Mouse (Mus musculus): ENCODE results near the gene Xylt1. TPM values are rescaled to one million over a fixed set of nuclear protein-coding genes. Genes with fewer than 3 reads are reported as not detected.

Gene Xylt1
- polyA plus RNA-seq, 1 experiment from 2014 or later = 2.6 TPM

DNA sequence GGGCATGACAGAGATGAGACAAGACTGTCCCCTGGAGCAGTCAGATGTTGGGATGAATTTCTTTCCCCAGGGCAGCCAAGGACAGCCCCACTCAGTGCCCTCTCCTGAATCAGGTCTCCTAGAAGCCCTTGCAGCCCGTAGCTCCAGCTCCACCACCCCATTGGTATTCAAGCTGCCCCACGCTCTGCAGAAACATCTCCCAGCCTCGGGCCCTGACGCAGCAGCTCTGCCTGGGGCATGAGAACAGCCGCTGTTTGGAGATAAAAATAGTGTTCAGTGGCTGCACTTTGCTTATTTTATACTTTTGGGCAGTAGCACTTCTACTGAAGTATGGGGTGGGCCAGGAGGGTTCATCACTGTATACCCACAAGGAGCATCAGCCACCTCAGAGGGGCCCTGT is 144.9 kb downstream of the Xylt1 start:
- H3K9me3 ChIP-seq (ENCODE audit: control insufficient read depth, low read length) = no peaks in the 10 kb centered on the region
- no peaks in the 10 kb centered on the region for H3K27me3 ChIP-seq (replicated peaks; ENCODE audit: control insufficient read depth, insufficient read depth, low read length)
- H3K36me3 ChIP-seq (ENCODE audit: control insufficient read depth, insufficient read depth) = no peaks in the 10 kb centered on the region
- over 99% methylated on average over 5 of the region's 5 CpGs for WGBS
- H3K4me1 ChIP-seq (replicated peaks; ENCODE audit: control insufficient read depth, insufficient read depth, low read length) = peaks cover 9% of the 10 kb centered on the region
- no peak overlapping the region for H3K4me3 ChIP-seq (replicated peaks; ENCODE audit: low read length)
- no peak overlapping the region for H3K4me2 ChIP-seq (ENCODE audit: low read length)
- no peak overlapping the region for H3K27ac ChIP-seq (ENCODE audit: low read length)
- H3K9ac ChIP-seq (replicated peaks; ENCODE audit: low read depth, low read length) = no peak overlapping the region
- ATAC-seq = no peak

GRCm38 (mm10) chr7:117526570-117526969 is 145.8 kb downstream of the Xylt1 start:
- Histone ChIP-seq H3K27me3 (replicated peaks; ENCODE audit: control insufficient read depth, insufficient read depth, low read length) (no peaks in the 10 kb centered on the region), H3K9ac (replicated peaks; ENCODE audit: low read depth, low read length) (no peak overlapping the region), H3K9me3 (ENCODE audit: control insufficient read depth, low read length) (no peaks in the 10 kb centered on the region), H3K4me2 (ENCODE audit: low read length) (no peak overlapping the region), H3K4me1 (replicated peaks; ENCODE audit: control insufficient read depth, insufficient read depth, low read length) (peaks cover 9% of the 10 kb centered on the region), H3K27ac (ENCODE audit: low read length) (no peak overlapping the region), H3K36me3 (ENCODE audit: control insufficient read depth, insufficient read depth) (no peaks in the 10 kb centered on the region), H3K4me3 (replicated peaks; ENCODE audit: low read length) (no peak overlapping the region)
- 92% methylated on average over 3 of the region's 3 CpGs for WGBS
- ATAC-seq = no peak

DNA sequence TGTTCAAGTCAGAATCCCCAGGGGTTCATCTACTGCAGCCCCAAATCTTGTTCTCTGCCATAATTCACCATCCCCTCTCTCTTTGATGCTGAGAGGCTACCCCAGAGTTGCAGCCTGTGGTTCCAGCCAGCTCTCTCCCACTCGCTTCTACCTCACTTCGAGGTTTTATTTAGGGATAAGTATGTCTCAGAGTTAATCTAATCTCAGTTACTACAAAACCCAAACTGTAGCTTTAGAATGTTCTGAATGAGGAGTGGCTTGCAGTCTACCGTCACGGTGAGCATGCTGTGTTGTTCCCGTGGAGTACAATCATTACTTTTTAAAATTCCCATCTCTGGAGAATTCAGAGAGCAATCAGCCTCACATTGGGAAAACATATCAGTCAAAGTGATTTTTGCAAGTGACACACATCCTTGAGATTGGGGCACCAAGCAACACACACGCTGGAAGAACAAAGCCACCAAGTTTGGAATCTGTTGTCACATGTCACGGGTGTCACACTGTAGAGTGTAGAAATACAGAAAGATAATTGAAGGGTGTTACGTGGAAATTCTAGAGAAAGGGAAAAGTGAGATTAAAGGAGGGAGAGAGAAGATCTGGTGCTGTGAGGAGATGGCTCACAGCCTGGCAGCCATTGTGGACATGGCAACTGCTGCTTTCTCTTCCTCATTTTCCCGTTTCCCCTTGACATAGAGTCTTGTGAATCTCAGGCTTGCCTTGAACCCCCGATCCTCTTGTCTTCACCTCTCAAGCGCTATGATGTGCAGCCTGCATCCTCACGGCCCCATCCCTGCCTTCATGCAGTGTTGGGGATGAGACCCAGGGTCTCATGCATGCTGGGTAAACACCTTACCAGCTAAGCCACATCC is 149.2 kb downstream of the Xylt1 start:
- Histone ChIP-seq H3K4me1 (replicated peaks; ENCODE audit: control insufficient read depth, insufficient read depth, low read length) (no peaks in the 10 kb centered on the region; the same call in 1 of the 2 replicates), H3K4me3 (replicated peaks; ENCODE audit: low read length) (no peak overlapping the region), H3K36me3 (ENCODE audit: control insufficient read depth, insufficient read depth) (no peaks in the 10 kb centered on the region), H3K27ac (ENCODE audit: low read length) (no peak overlapping the region), H3K9ac (replicated peaks; ENCODE audit: low read depth, low read length) (no peak overlapping the region), H3K4me2 (ENCODE audit: low read length) (no peak overlapping the region), H3K27me3 (replicated peaks; ENCODE audit: control insufficient read depth, insufficient read depth, low read length) (no peaks in the 10 kb centered on the region), H3K9me3 (ENCODE audit: control insufficient read depth, low read length) (no peaks in the 10 kb centered on the region)
- peak; percentile 66 for ATAC-seq
- 55% methylated on average over 12 of the region's 12 CpGs for WGBS

DNA sequence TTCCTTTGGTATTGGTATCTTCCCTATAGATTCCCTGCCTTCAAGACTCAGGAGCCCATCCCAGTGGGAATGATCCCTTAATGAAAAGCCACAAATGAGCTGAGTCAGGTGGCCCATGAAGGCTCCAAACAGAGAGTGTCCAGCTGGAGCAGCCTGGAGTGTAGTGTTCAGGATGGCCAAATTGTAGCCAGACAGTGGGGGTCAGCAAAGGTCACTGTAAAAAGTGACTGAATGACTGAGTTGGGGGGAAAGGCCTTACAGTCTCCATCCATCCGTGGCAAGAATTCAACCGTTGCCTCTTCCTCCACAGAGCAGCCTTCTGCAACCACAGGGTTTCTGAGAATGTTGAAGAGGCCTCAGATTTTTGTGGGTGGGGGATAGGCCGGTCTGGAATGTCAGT is 151.9 kb downstream of the Xylt1 start:
- peaks cover 5% of the 10 kb centered on the region; the same call in 1 of the 2 replicates for H3K4me1 ChIP-seq (replicated peaks; ENCODE audit: control insufficient read depth, insufficient read depth, low read length)
- no peak overlapping the region for H3K9ac ChIP-seq (replicated peaks; ENCODE audit: low read depth, low read length)
- no peaks in the 10 kb centered on the region for H3K27me3 ChIP-seq (replicated peaks; ENCODE audit: control insufficient read depth, insufficient read depth, low read length)
- H3K4me2 ChIP-seq (ENCODE audit: low read length) = no peak overlapping the region
- no peaks in the 10 kb centered on the region for H3K36me3 ChIP-seq (ENCODE audit: control insufficient read depth, insufficient read depth)
- no peaks in the 10 kb centered on the region for H3K9me3 ChIP-seq (ENCODE audit: control insufficient read depth, low read length)
- no peak for ATAC-seq
- WGBS = 77% methylated on average over 3 of the region's 3 CpGs
- no peak overlapping the region for H3K27ac ChIP-seq (ENCODE audit: low read length)
- H3K4me3 ChIP-seq (replicated peaks; ENCODE audit: low read length) = no peak overlapping the region

GRCm38 (mm10) chr7:117533164-117533563 is 152.4 kb downstream of the Xylt1 start:
- peaks cover 5% of the 10 kb centered on the region; the same call in 1 of the 2 replicates for H3K4me1 ChIP-seq (replicated peaks; ENCODE audit: control insufficient read depth, insufficient read depth, low read length)
- ATAC-seq = no peak
- no peaks in the 10 kb centered on the region for H3K9me3 ChIP-seq (ENCODE audit: control insufficient read depth, low read length)
- H3K36me3 ChIP-seq (ENCODE audit: control insufficient read depth, insufficient read depth) = no peaks in the 10 kb centered on the region
- H3K27me3 ChIP-seq (replicated peaks; ENCODE audit: control insufficient read depth, insufficient read depth, low read length) = no peaks in the 10 kb centered on the region
- no peak overlapping the region for H3K4me3 ChIP-seq (replicated peaks; ENCODE audit: low read length)
- 95% methylated on average over 5 of the region's 5 CpGs for WGBS
- no peak overlapping the region for H3K27ac ChIP-seq (ENCODE audit: low read length)
- no peak overlapping the region for H3K9ac ChIP-seq (replicated peaks; ENCODE audit: low read depth, low read length)
- H3K4me2 ChIP-seq (ENCODE audit: low read length) = no peak overlapping the region

- Histone ChIP-seq H3K36me3 (ENCODE audit: control insufficient read depth, insufficient read depth) (no peaks in the 10 kb centered on the region), H3K9me3 (ENCODE audit: control insufficient read depth, low read length) (no peaks in the 10 kb centered on the region), H3K4me2 (ENCODE audit: low read length) (no peak overlapping the region), H3K27me3 (replicated peaks; ENCODE audit: control insufficient read depth, insufficient read depth, low read length) (no peaks in the 10 kb centered on the region), H3K4me1 (replicated peaks; ENCODE audit: control insufficient read depth, insufficient read depth, low read length) (peaks cover 8% of the 10 kb centered on the region; the same call in 1 of the 2 replicates), H3K9ac (replicated peaks; ENCODE audit: low read depth, low read length) (no peak overlapping the region), H3K27ac (ENCODE audit: low read length) (no peak overlapping the region), H3K4me3 (replicated peaks; ENCODE audit: low read length) (no peak overlapping the region)
- ATAC-seq = no peak
- WGBS = 88% methylated on average over 5 of the region's 5 CpGs
Observed at GRCm38 (mm10) chr7:117539931-117540330, 159.2 kb downstream of the Xylt1 start.

- H3K4me1 ChIP-seq (replicated peaks; ENCODE audit: control insufficient read depth, insufficient read depth, low read length) = peaks cover 8% of the 10 kb centered on the region; the same call in 1 of the 2 replicates
- 68% methylated on average over 5 of the region's 5 CpGs for whole genome bisulfite sequencing
- no peak overlapping the region for H3K27ac ChIP-seq (ENCODE audit: low read length)
- no peaks in the 10 kb centered on the region for H3K9me3 ChIP-seq (ENCODE audit: control insufficient read depth, low read length)
- no peak overlapping the region for H3K9ac ChIP-seq (replicated peaks; ENCODE audit: low read depth, low read length)
- no peaks in the 10 kb centered on the region for H3K27me3 ChIP-seq (replicated peaks; ENCODE audit: control insufficient read depth, insufficient read depth, low read length)
- ATAC-seq = no peak
- H3K4me3 ChIP-seq (replicated peaks; ENCODE audit: low read length) = no peak overlapping the region
- H3K4me2 ChIP-seq (ENCODE audit: low read length) = no peak overlapping the region
- H3K36me3 ChIP-seq (ENCODE audit: control insufficient read depth, insufficient read depth) = no peaks in the 10 kb centered on the region
Observed at GRCm38 (mm10) chr7:117540413-117540812, 159.6 kb downstream of the Xylt1 start.

GRCm38 (mm10) chr7:117541056-117541455 is 160.3 kb downstream of the Xylt1 start:
- no peak overlapping the region for H3K27ac ChIP-seq (ENCODE audit: low read length)
- H3K27me3 ChIP-seq (replicated peaks; ENCODE audit: control insufficient read depth, insufficient read depth, low read length) = no peaks in the 10 kb centered on the region
- peaks cover 5% of the 10 kb centered on the region; the same call in 1 of the 2 replicates for H3K4me1 ChIP-seq (replicated peaks; ENCODE audit: control insufficient read depth, insufficient read depth, low read length)
- H3K4me2 ChIP-seq (ENCODE audit: low read length) = no peak overlapping the region
- 76% methylated on average over 1 of the region's 1 CpGs for WGBS
- no peaks in the 10 kb centered on the region for H3K36me3 ChIP-seq (ENCODE audit: control insufficient read depth, insufficient read depth)
- H3K4me3 ChIP-seq (replicated peaks; ENCODE audit: low read length) = no peak overlapping the region
- H3K9me3 ChIP-seq (ENCODE audit: control insufficient read depth, low read length) = no peaks in the 10 kb centered on the region
- ATAC-seq = no peak
- H3K9ac ChIP-seq (replicated peaks; ENCODE audit: low read depth, low read length) = no peak overlapping the region

- H3K4me1 ChIP-seq (replicated peaks; ENCODE audit: control insufficient read depth, insufficient read depth, low read length) = peaks cover 3% of the 10 kb centered on the region; the same call in 1 of the 2 replicates
- no peak overlapping the region for H3K27ac ChIP-seq (ENCODE audit: low read length)
- 51% methylated on average over 3 of the region's 3 CpGs for WGBS
- ATAC-seq = no peak
- H3K9me3 ChIP-seq (ENCODE audit: control insufficient read depth, low read length) = no peaks in the 10 kb centered on the region
- H3K4me3 ChIP-seq (replicated peaks; ENCODE audit: low read length) = no peak overlapping the region
- no peaks in the 10 kb centered on the region for H3K36me3 ChIP-seq (ENCODE audit: control insufficient read depth, insufficient read depth)
- H3K4me2 ChIP-seq (ENCODE audit: low read length) = no peak overlapping the region
- no peaks in the 10 kb centered on the region for H3K27me3 ChIP-seq (replicated peaks; ENCODE audit: control insufficient read depth, insufficient read depth, low read length)
- H3K9ac ChIP-seq (replicated peaks; ENCODE audit: low read depth, low read length) = no peak overlapping the region
Observed at GRCm38 (mm10) chr7:117541681-117542080, 160.9 kb downstream of the Xylt1 start.
